Mouse (Mus musculus): ENCODE measurements at regions not wholly inside any gene's neighbourhood (a gene's known extent, or its start where the extent isn't known, plus 50 kb on each side); places are given as distances from the start of the nearest gene placed in this dataset.
A peak's percentile ranks its signal among the peaks of the same experiment; 100 is the strongest.

DNA sequence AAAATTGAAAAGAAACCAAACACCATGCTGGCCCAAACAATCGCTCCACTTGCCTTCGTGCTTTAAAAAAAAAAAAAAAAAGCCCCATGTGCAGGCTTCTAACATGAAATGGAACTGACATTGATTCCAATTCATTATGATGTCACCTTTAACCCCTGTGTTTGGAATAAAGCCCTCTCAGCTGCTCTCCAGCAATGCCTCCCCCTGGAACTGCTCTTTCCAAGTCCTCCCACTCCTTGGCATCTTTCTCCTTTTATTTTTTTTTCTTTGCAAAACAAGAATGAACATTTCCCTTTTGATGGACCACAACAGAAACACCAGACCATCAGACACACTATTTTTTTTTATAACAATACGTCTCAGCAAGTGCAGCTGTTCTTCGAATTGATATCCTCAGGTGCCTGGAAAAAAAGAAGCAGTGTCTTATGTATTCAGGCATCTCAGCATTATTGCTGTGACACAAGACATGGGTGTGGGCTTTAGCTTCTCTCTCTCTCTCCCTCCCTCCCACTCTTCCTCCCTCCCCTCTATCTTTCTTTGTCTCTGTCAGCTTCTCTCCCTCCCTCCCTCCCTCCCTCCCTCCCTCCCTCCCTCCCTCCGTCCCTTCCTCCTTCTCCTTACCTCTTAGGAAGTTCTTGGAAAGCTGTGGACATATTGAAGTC lies 152.3 kb upstream of the Pitrm1 start:
- DNase-seq (ENCODE audit: low spot score in 2 of 2) = no peak

- DNase-seq (ENCODE audit: low spot score in 2 of 2) = no peak
Observed at GRCm38 (mm10) chr13:6397648-6398047, 150.3 kb upstream of the Pitrm1 start.

- no peak for DNase-seq (ENCODE audit: low spot score in 2 of 2)
Observed at GRCm38 (mm10) chr13:6431821-6432220, 116.1 kb upstream of the Pitrm1 start.

- no peak for DNase-seq (ENCODE audit: low spot score in 2 of 2)
Observed at GRCm38 (mm10) chr13:6446976-6447375, 101.0 kb upstream of the Pitrm1 start.

- DNase-seq (ENCODE audit: low spot score in 2 of 2) = no peak
Observed at GRCm38 (mm10) chr13:6461363-6461762, 86.6 kb upstream of the Pitrm1 start.

GRCm38 (mm10) chr13:6465911-6466419 lies 82.0 kb upstream of the Pitrm1 start:
- no peak for DNase-seq (ENCODE audit: low spot score in 2 of 2)

GRCm38 (mm10) chr13:6469446-6470227 lies 78.3 kb upstream of the Pitrm1 start:
- DNase-seq (ENCODE audit: low spot score in 2 of 2) = peak; percentile 37 to 58

GRCm38 (mm10) chr13:6470286-6471103 lies 77.5 kb upstream of the Pitrm1 start:
- no peak for DNase-seq (ENCODE audit: low spot score in 2 of 2)

DNA sequence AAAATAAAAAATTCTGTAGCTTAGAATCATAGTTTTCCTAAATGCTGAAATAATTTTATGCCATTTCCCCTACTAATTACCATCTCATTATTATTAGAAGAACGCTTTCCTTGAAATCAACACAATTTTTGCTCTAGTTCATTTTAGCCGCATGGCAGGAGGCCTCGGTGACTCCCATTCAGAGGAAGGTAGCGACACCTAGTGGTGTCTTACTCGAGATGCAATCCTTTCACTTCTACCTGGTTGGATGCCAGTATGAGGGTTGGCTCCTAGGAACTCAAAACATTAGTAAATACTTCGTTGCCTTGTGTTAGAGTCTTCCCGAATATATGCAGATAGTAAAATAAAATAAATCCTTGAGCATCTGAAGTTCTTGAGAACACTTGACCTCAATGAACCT lies 76.3 kb upstream of the Pitrm1 start:
- peak; percentile 38 to 73 for DNase-seq (ENCODE audit: low spot score in 2 of 2)

DNA sequence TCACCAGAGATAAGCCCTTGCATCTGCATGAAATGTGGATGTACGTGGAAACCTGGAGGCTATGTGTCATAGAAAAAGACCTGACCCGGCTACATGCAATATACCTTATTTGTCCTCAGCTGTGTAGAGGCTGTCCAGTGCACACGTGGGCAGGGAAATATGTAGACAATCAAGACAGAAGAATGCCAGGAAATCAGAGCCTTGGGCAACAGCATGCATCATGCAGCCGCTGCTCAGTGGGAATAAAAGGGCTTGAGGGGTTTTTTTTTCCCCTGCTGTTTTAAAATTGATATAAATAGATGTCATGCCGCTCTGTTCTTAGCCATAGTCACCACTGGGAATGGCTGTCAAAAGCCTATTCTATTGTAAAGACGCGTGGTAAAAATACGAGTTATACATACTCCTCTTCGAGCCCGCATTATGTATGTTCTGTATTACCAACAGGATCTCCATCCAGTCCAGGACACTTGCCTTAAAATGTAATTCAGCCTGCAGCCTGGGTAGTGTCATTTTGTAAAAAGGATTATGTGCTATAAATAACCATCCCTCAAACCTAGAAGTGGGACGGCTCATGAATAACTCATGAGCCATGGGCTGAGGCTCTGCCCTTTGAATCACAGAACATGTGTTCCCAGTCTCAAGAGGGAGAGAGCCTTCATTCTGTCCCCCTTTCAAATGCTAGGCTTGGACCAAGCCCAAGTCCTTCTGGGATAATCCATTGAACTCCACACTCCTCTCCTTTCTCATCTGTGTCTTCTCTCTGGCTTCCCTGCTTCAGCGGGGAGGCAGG lies 74.4 kb upstream of the Pitrm1 start:
- peak in 1 of 2 experiments; percentile 23 for DNase-seq (ENCODE audit: low spot score in 2 of 2)

DNA sequence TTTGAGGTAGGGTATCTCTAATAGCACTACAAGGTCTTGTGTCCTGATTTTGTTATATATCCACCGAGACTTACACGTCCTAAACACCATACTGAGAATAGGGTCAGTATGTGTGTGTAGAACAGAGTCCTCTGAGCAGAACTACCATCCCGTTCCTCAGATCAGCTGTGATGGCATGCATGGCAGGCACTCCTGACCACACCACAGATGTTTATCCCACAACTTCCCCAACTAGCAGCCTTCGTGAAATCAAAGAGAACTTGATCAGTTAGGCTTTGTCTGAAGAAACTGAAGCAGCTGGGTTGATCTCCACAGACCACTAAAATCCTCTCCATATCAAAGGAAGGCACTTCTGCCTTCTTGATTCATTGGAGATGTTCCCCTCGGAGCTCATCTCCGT lies 68.3 kb upstream of the Pitrm1 start:
- no peak for DNase-seq (ENCODE audit: low spot score in 2 of 2)

GRCm38 (mm10) chr13:6484418-6484817 lies 63.5 kb upstream of the Pitrm1 start:
- DNase-seq (ENCODE audit: low spot score in 2 of 2) = no peak

- no peak for DNase-seq (ENCODE audit: low spot score in 2 of 2)
Observed at GRCm38 (mm10) chr13:6487837-6488236, 60.1 kb upstream of the Pitrm1 start.

GRCm38 (mm10) chr13:6492916-6493619 lies 54.9 kb upstream of the Pitrm1 start:
- DNase-seq (ENCODE audit: low spot score in 2 of 2) = no peak
